Mouse (Mus musculus): Measurements from ENCODE around the gene Pik3cb. TPM values are rescaled to one million over a fixed set of nuclear protein-coding genes. Genes with fewer than 3 reads are reported as not detected.

Gene Pik3cb
- polyA plus RNA-seq, 1 experiment from 2014 or later = 2.3 TPM

GRCm38 (mm10) chr9:99164148-99164503 lies 23.7 kb upstream of the Pik3cb start:
- no peaks in the 10 kb centered on the region for H3K36me3 ChIP-seq (replicated peaks; ENCODE audit: insufficient read depth, low read length)
- H3K4me2 ChIP-seq (ENCODE audit: low read depth, low read length) = no peak overlapping the region
- H3K27me3 ChIP-seq (ENCODE audit: insufficient read depth, low read length) = no peaks in the 10 kb centered on the region
- H3K4me1 ChIP-seq (ENCODE audit: insufficient read depth) = peaks cover 7% of the 10 kb centered on the region; the same call in 1 of the 2 replicates
- H3K9ac ChIP-seq (replicated peaks) = no peak overlapping the region
- DNase-seq (no peak), ATAC-seq (no peak)
- no peak overlapping the region for H3K4me3 ChIP-seq (ENCODE audit: low read depth, low read length)
- TF ChIP-seq EP300 (IDR thresholded peaks at IDR 0.05; ENCODE audit: low read depth) (no peak), CTCF (IDR thresholded peaks at IDR 0.05; ENCODE audit: low read depth) (no peak)
- WGBS (ENCODE audit: insufficient replicate concordance) = 60% methylated on average over 9 of the region's 9 CpGs
- H3K9me3 ChIP-seq (ENCODE audit: low read length) = no peaks in the 10 kb centered on the region
- H3K27ac ChIP-seq (ENCODE audit: low read depth) = no peak overlapping the region

GRCm38 (mm10) chr9:99163420-99164147 lies 23.2 kb upstream of the Pik3cb start:
- H3K27me3 ChIP-seq (ENCODE audit: insufficient read depth, low read length) = no peaks in the 10 kb centered on the region
- no peaks in the 10 kb centered on the region for H3K9me3 ChIP-seq (ENCODE audit: low read length)
- peaks cover 12% of the 10 kb centered on the region; the same call in 1 of the 2 replicates for H3K4me1 ChIP-seq (ENCODE audit: insufficient read depth)
- 58% methylated on average over 15 of the region's 15 CpGs for WGBS (ENCODE audit: insufficient replicate concordance)
- no peak for TF ChIP-seq EP300 (IDR thresholded peaks at IDR 0.05; ENCODE audit: low read depth)
- TF ChIP-seq CTCF (IDR thresholded peaks at IDR 0.05; ENCODE audit: low read depth) = no peak
- DNase-seq (no peak), ATAC-seq (no peak)
- no peak overlapping the region for H3K4me2 ChIP-seq (ENCODE audit: low read depth, low read length)
- H3K27ac ChIP-seq (ENCODE audit: low read depth) = no peak overlapping the region
- no peak overlapping the region for H3K4me3 ChIP-seq (ENCODE audit: low read depth, low read length)
- H3K36me3 ChIP-seq (replicated peaks; ENCODE audit: insufficient read depth, low read length) = no peaks in the 10 kb centered on the region
- H3K9ac ChIP-seq (replicated peaks) = no peak overlapping the region

- 58% methylated on average over 2 of the region's 2 CpGs for WGBS (ENCODE audit: insufficient replicate concordance)
- no peak for TF ChIP-seq CTCF (IDR thresholded peaks at IDR 0.05; ENCODE audit: low read depth)
- TF ChIP-seq EP300 (IDR thresholded peaks at IDR 0.05; ENCODE audit: low read depth) = no peak
- H3K4me2 ChIP-seq (ENCODE audit: low read depth, low read length) = no peak overlapping the region
- H3K4me3 ChIP-seq (ENCODE audit: low read depth, low read length) = no peak overlapping the region
- H3K4me1 ChIP-seq (ENCODE audit: insufficient read depth) = peaks cover 16% of the 10 kb centered on the region
- H3K27me3 ChIP-seq (ENCODE audit: insufficient read depth, low read length) = no peaks in the 10 kb centered on the region
- DNase-seq (no peak), ATAC-seq (no peak)
- no peak overlapping the region for H3K27ac ChIP-seq (ENCODE audit: low read depth)
- no peaks in the 10 kb centered on the region for H3K9me3 ChIP-seq (ENCODE audit: low read length)
- no peak overlapping the region for H3K9ac ChIP-seq (replicated peaks)
- H3K36me3 ChIP-seq (replicated peaks; ENCODE audit: insufficient read depth, low read length) = no peaks in the 10 kb centered on the region
These were observed 22.4 kb upstream of the Pik3cb start for GRCm38 (mm10) chr9:99162839-99163238.

- no peak overlapping the region for H3K9ac ChIP-seq (replicated peaks)
- TF ChIP-seq CTCF (IDR thresholded peaks at IDR 0.05; ENCODE audit: low read depth) = no peak
- no peak; the same call in 1 of the 2 replicates for TF ChIP-seq EP300 (IDR thresholded peaks at IDR 0.05; ENCODE audit: low read depth)
- no peaks in the 10 kb centered on the region for H3K27me3 ChIP-seq (ENCODE audit: insufficient read depth, low read length)
- peak overlapping the region; percentile 37; the same call in 1 of the 2 replicates for H3K27ac ChIP-seq (ENCODE audit: low read depth)
- no peak for ATAC-seq
- DNase-seq = no peak
- H3K4me3 ChIP-seq (ENCODE audit: low read depth, low read length) = no peak overlapping the region
- no peaks in the 10 kb centered on the region for H3K9me3 ChIP-seq (ENCODE audit: low read length)
- 66% methylated on average over 5 of the region's 5 CpGs for WGBS (ENCODE audit: insufficient replicate concordance)
- no peaks in the 10 kb centered on the region for H3K36me3 ChIP-seq (replicated peaks; ENCODE audit: insufficient read depth, low read length)
- H3K4me1 ChIP-seq (ENCODE audit: insufficient read depth) = peaks cover 16% of the 10 kb centered on the region
- H3K4me2 ChIP-seq (ENCODE audit: low read depth, low read length) = no peak overlapping the region
These were observed 20.4 kb upstream of the Pik3cb start for GRCm38 (mm10) chr9:99160780-99161179.

- ATAC-seq (no peak), DNase-seq (no peak)
- Histone ChIP-seq H3K27ac (ENCODE audit: low read depth) (no peak overlapping the region), H3K9ac (replicated peaks) (no peak overlapping the region), H3K9me3 (ENCODE audit: low read length) (no peaks in the 10 kb centered on the region), H3K4me1 (ENCODE audit: insufficient read depth) (peaks cover 16% of the 10 kb centered on the region), H3K4me3 (ENCODE audit: low read depth, low read length) (no peak overlapping the region), H3K4me2 (ENCODE audit: low read depth, low read length) (no peak overlapping the region), H3K27me3 (ENCODE audit: insufficient read depth, low read length) (no peaks in the 10 kb centered on the region), H3K36me3 (replicated peaks; ENCODE audit: insufficient read depth, low read length) (no peaks in the 10 kb centered on the region)
- WGBS (ENCODE audit: insufficient replicate concordance) = 61% methylated on average over 5 of the region's 5 CpGs
- TF ChIP-seq EP300 (IDR thresholded peaks at IDR 0.05; ENCODE audit: low read depth) (no peak), CTCF (IDR thresholded peaks at IDR 0.05; ENCODE audit: low read depth) (no peak)
These were observed 19.5 kb upstream of the Pik3cb start for GRCm38 (mm10) chr9:99159932-99160331.

GRCm38 (mm10) chr9:99158708-99159107 lies 18.3 kb upstream of the Pik3cb start:
- Histone ChIP-seq H3K9me3 (ENCODE audit: low read length) (no peaks in the 10 kb centered on the region), H3K36me3 (replicated peaks; ENCODE audit: insufficient read depth, low read length) (no peaks in the 10 kb centered on the region), H3K27me3 (ENCODE audit: insufficient read depth, low read length) (no peaks in the 10 kb centered on the region), H3K4me1 (ENCODE audit: insufficient read depth) (peaks cover 16% of the 10 kb centered on the region), H3K4me2 (ENCODE audit: low read depth, low read length) (no peak overlapping the region), H3K9ac (replicated peaks) (no peak overlapping the region), H3K4me3 (ENCODE audit: low read depth, low read length) (no peak overlapping the region), H3K27ac (ENCODE audit: low read depth) (no peak overlapping the region)
- 61% methylated on average over 6 of the region's 6 CpGs for WGBS (ENCODE audit: insufficient replicate concordance)
- ATAC-seq = no peak
- no peak for TF ChIP-seq CTCF (IDR thresholded peaks at IDR 0.05; ENCODE audit: low read depth)
- TF ChIP-seq EP300 (IDR thresholded peaks at IDR 0.05; ENCODE audit: low read depth) = no peak
- DNase-seq = no peak
